Mouse (Mus musculus) kidney, adult 2 months (tissue): ENCODE results near the gene Ankfy1.

Experiments
- CTCF ChIP-seq: fragments of 200-500 bp; conservative IDR thresholded peaks from 2 replicates; pipeline ENCODE4 v1.5.1; 2011; ENCODE audit warnings: low read depth, mild to moderate bottlenecking, control low read depth, low read length, moderate library complexity, mixed read lengths; ENCODE audit not compliant: insufficient read depth, insufficient read length
- POLR2A ChIP-seq: fragments of 200-500 bp; IDR thresholded peaks from one replicate; pipeline ENCODE4 v1.6.1; 2011; ENCODE audit warnings: low read depth, low read length, control low read depth

DNA sequence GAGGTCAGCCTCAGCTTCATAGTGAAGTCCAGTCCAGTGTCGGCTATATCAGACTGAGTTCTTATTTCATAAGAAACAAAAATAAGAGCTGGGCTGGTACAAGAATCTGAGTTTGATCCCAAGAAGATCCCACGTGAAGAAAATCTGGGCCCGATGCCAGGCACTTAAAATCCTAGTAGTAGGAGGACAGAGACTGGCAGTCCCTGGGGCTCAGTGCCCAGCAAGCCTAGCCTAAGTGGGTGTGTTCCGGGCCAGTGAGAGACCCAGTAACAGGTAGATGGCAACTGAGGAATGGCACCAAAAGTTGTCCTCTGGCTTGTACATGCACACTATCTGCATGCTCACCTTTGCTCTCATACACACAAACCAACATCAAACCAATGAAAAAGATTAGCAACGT, 22.9 kb downstream of the Ankfy1 start:
- TF ChIP-seq POLR2A (no peak), CTCF (no peak)
